Comparison of ENCODE assay signal across 24 mouse cellular contexts in genomic region chr2:68229872-68230271, GRCm38 (mm10).
DNase-seq lines count a peak whose midpoint lies in the region; ATAC-seq and TF ChIP-seq lines count a peak whose summit lies in the region.
"Had no signal": no experiment of that assay in that cellular context is flagged by ENCODE, and none has a peak within 500 bp of the region (broad histone marks: within the 10 kb centered on the region; RNA-seq: fewer than 3 reads in every experiment).

No protein-coding gene starts in this region.

- no peak overlapping the region for H3K27ac ChIP-seq in intestine, embryonic 14.5 days (ENCODE audit: low read depth)
- H3K27ac ChIP-seq in intestine, postnatal 0 days (ENCODE audit: low read depth, low read length), result no peak overlapping the region
- no peak overlapping the region for H3K27ac ChIP-seq in lung, embryonic 15.5 days
- H3K27ac ChIP-seq in intestine, embryonic 16.5 days (ENCODE audit: low read length), result no peak overlapping the region
- H3K27ac ChIP-seq in stomach, postnatal 0 days (replicated peaks), result no peak overlapping the region
- H3K27ac ChIP-seq in cerebellum, adult 2 months (ENCODE audit: insufficient read depth, low read length), result no peak overlapping the region
- H3K27ac ChIP-seq: embryonic facial prominence, embryonic 12.5 days; forebrain, embryonic 15.5 days; heart, embryonic 13.5 days; hindbrain, embryonic 12.5 days; macrophage; midbrain, embryonic 15.5 days had no signal

- H3K9ac ChIP-seq in intestine, embryonic 14.5 days (ENCODE audit: low read length), result no peak overlapping the region
- H3K9ac ChIP-seq in intestine, postnatal 0 days (ENCODE audit: low read depth, low read length), result no peak overlapping the region
- no peak overlapping the region for H3K9ac ChIP-seq in lung, embryonic 15.5 days
- no peak overlapping the region for H3K9ac ChIP-seq in intestine, embryonic 16.5 days (ENCODE audit: low read depth, low read length)
- no peak overlapping the region for H3K9ac ChIP-seq in stomach, postnatal 0 days (ENCODE audit: low read length)
- H3K9ac ChIP-seq: embryonic facial prominence, embryonic 12.5 days; forebrain, embryonic 15.5 days; heart, embryonic 13.5 days; hindbrain, embryonic 12.5 days; liver, postnatal 0 days; midbrain, embryonic 15.5 days had no signal

- TF ChIP-seq CTCF in intestine, postnatal 0 days (IDR thresholded peaks at IDR 0.05; ENCODE audit: low read depth), result no peak
- TF ChIP-seq CTCF in stomach, postnatal 0 days (IDR thresholded peaks at IDR 0.05; ENCODE audit: low read depth), result no peak
- no peak for TF ChIP-seq CTCF in cerebellum, adult 2 months (IDR thresholded peaks at IDR 0.05; ENCODE audit: borderline replicate concordance, insufficient read depth, low read depth, low read length)

- no peaks in the 10 kb centered on the region for H3K27me3 ChIP-seq in intestine, embryonic 14.5 days (replicated peaks; ENCODE audit: control insufficient read depth, insufficient read depth, low read length)
- no peaks in the 10 kb centered on the region for H3K27me3 ChIP-seq in intestine, postnatal 0 days (replicated peaks; ENCODE audit: control insufficient read depth, insufficient read depth, low read length)
- no peaks in the 10 kb centered on the region for H3K27me3 ChIP-seq in lung, embryonic 15.5 days
- H3K27me3 ChIP-seq in intestine, embryonic 16.5 days (replicated peaks; ENCODE audit: control insufficient read depth, insufficient read depth, low read length), result no peaks in the 10 kb centered on the region
- H3K27me3 ChIP-seq in stomach, postnatal 0 days (ENCODE audit: control insufficient read depth, insufficient read depth, low read length), result no peaks in the 10 kb centered on the region
- H3K27me3 ChIP-seq in cerebellum, adult 2 months (ENCODE audit: control insufficient read depth, insufficient read depth, low read length), result no peaks in the 10 kb centered on the region
- H3K27me3 ChIP-seq: embryonic facial prominence, embryonic 12.5 days; forebrain, embryonic 15.5 days; heart, embryonic 13.5 days; hindbrain, embryonic 12.5 days; midbrain, embryonic 15.5 days had no signal

- no peaks in the 10 kb centered on the region for H3K4me1 ChIP-seq in intestine, embryonic 14.5 days (replicated peaks; ENCODE audit: control insufficient read depth, insufficient read depth, low read length)
- H3K4me1 ChIP-seq in intestine, postnatal 0 days (replicated peaks; ENCODE audit: control insufficient read depth, insufficient read depth, low read length), result no peaks in the 10 kb centered on the region
- H3K4me1 ChIP-seq in lung, embryonic 15.5 days, result peaks cover 6% of the 10 kb centered on the region; the same call in 1 of the 2 replicates
- H3K4me1 ChIP-seq in intestine, embryonic 16.5 days (ENCODE audit: control insufficient read depth, insufficient read depth, low read length), result no peaks in the 10 kb centered on the region
- H3K4me1 ChIP-seq in stomach, postnatal 0 days (replicated peaks; ENCODE audit: control insufficient read depth, insufficient read depth), result no peaks in the 10 kb centered on the region
- no peaks in the 10 kb centered on the region; the same call in 1 of the 2 replicates for H3K4me1 ChIP-seq in cerebellum, adult 2 months (ENCODE audit: control insufficient read depth, insufficient read depth, low read length)
- H3K4me1 ChIP-seq: embryonic facial prominence, embryonic 12.5 days; forebrain, embryonic 15.5 days; hindbrain, embryonic 12.5 days; midbrain, embryonic 15.5 days had no signal

- H3K4me3 ChIP-seq in intestine, embryonic 14.5 days (ENCODE audit: low read depth, low read length), result no peak overlapping the region
- H3K4me3 ChIP-seq in intestine, postnatal 0 days (ENCODE audit: low read depth, low read length), result no peak overlapping the region
- H3K4me3 ChIP-seq in lung, embryonic 15.5 days, result no peak overlapping the region
- no peak overlapping the region for H3K4me3 ChIP-seq in intestine, embryonic 16.5 days (ENCODE audit: low read length)
- no peak overlapping the region for H3K4me3 ChIP-seq in stomach, postnatal 0 days (ENCODE audit: low read depth, low read length)
- no peak overlapping the region for H3K4me3 ChIP-seq in cerebellum, adult 2 months (replicated peaks; ENCODE audit: insufficient read depth, low read depth, low read length)
- H3K4me3 ChIP-seq: embryonic facial prominence, embryonic 12.5 days; erythroblast, embryonic 14.5 days; forebrain, embryonic 15.5 days; heart, embryonic 13.5 days; hindbrain, embryonic 12.5 days; midbrain, embryonic 15.5 days had no signal

- 62% methylated on average over 2 of the region's 2 CpGs for WGBS in intestine, embryonic 14.5 days
- 54% methylated on average over 2 of the region's 2 CpGs for WGBS in intestine, postnatal 0 days
- WGBS in lung, embryonic 15.5 days, result 42% methylated on average over 2 of the region's 2 CpGs
- 57% methylated on average over 2 of the region's 2 CpGs for WGBS in intestine, embryonic 16.5 days
- WGBS in stomach, postnatal 0 days, result 61% methylated on average over 2 of the region's 2 CpGs
- 66% methylated on average over 2 of the region's 2 CpGs for WGBS in cerebellum, adult 2 months

- TF ChIP-seq POLR2A in cerebellum, adult 2 months (IDR thresholded peaks at IDR 0.05; ENCODE audit: borderline replicate concordance, insufficient read depth, low read length), result no peak

- H3K36me3 ChIP-seq in intestine, embryonic 14.5 days (ENCODE audit: control insufficient read depth, insufficient read depth, low read length), result no peaks in the 10 kb centered on the region
- H3K36me3 ChIP-seq in intestine, postnatal 0 days (ENCODE audit: control insufficient read depth, insufficient read depth), result no peaks in the 10 kb centered on the region
- H3K36me3 ChIP-seq in lung, embryonic 15.5 days, result no peaks in the 10 kb centered on the region
- no peaks in the 10 kb centered on the region for H3K36me3 ChIP-seq in intestine, embryonic 16.5 days (ENCODE audit: control insufficient read depth, insufficient read depth, low read length)
- no peaks in the 10 kb centered on the region for H3K36me3 ChIP-seq in stomach, postnatal 0 days (ENCODE audit: control insufficient read depth, insufficient read depth, low read length)
- H3K36me3 ChIP-seq: embryonic facial prominence, embryonic 12.5 days; forebrain, embryonic 15.5 days; hindbrain, embryonic 12.5 days; midbrain, embryonic 15.5 days had no signal

- no peak overlapping the region for H3K4me2 ChIP-seq in intestine, embryonic 14.5 days (ENCODE audit: low read length)
- no peak overlapping the region for H3K4me2 ChIP-seq in intestine, postnatal 0 days (replicated peaks; ENCODE audit: low read depth)
- no peak overlapping the region for H3K4me2 ChIP-seq in lung, embryonic 15.5 days
- no peak overlapping the region for H3K4me2 ChIP-seq in intestine, embryonic 16.5 days (ENCODE audit: low read depth, low read length)
- no peak overlapping the region for H3K4me2 ChIP-seq in stomach, postnatal 0 days (replicated peaks; ENCODE audit: low read depth)
- H3K4me2 ChIP-seq: embryonic facial prominence, embryonic 12.5 days; forebrain, embryonic 15.5 days; heart, embryonic 13.5 days; hindbrain, embryonic 12.5 days; midbrain, embryonic 15.5 days had no signal

- no peak for TF ChIP-seq EP300 in stomach, postnatal 0 days (optimal IDR thresholded peaks at IDR 0.05)

- peak; percentile 48 for DNase-seq in intestine, embryonic 14.5 days (ENCODE audit: low spot score)
- no peak for DNase-seq in lung, adult 18-20 months
- DNase-seq in stomach, postnatal 0 days (ENCODE audit: low spot score), result no peak
- no peak for DNase-seq in cerebellum, adult 2 months
- DNase-seq: adrenal gland, adult 8-10 months; B cell, adult 2 months; cerebellum, adult 11-12 months; cerebellum, postnatal 14 days; gastrocnemius, postnatal 10 days; kidney, adult 9 months; kidney, postnatal 36 days; liver, postnatal 0 days; thymus, postnatal 14 days had no signal

- no peak for ATAC-seq in intestine, embryonic 14.5 days (replicated peaks; ENCODE audit: low FRiP score, low TSS enrichment, low read depth)
- ATAC-seq in intestine, postnatal 0 days, result no peak
- peak; percentile 70; the same call in 1 of the 2 replicates for ATAC-seq in lung, embryonic 15.5 days (ENCODE audit: borderline replicate concordance, extremely low read depth, low FRiP score, low TSS enrichment)
- ATAC-seq in intestine, embryonic 16.5 days, result peak; percentile 36
- ATAC-seq in stomach, postnatal 0 days (ENCODE audit: low FRiP score, low TSS enrichment), result peak; percentile 18; the same call in 1 of the 2 replicates
- ATAC-seq: activated CD4-positive, CD25-positive, alpha-beta regulatory T cell, adult 4 months; forebrain, embryonic 15.5 days; liver, postnatal 0 days; midbrain, embryonic 15.5 days had no signal

- no peaks in the 10 kb centered on the region for H3K9me3 ChIP-seq in intestine, embryonic 14.5 days (ENCODE audit: control insufficient read depth, low read length)
- H3K9me3 ChIP-seq in intestine, postnatal 0 days (ENCODE audit: control insufficient read depth), result no peaks in the 10 kb centered on the region
- H3K9me3 ChIP-seq in lung, embryonic 15.5 days, result no peaks in the 10 kb centered on the region
- no peaks in the 10 kb centered on the region for H3K9me3 ChIP-seq in intestine, embryonic 16.5 days (ENCODE audit: control insufficient read depth, low read length)
- no peaks in the 10 kb centered on the region for H3K9me3 ChIP-seq in stomach, postnatal 0 days (ENCODE audit: control insufficient read depth, low read length)
- H3K9me3 ChIP-seq: embryonic facial prominence, embryonic 12.5 days; forebrain, embryonic 15.5 days; heart, embryonic 13.5 days; hindbrain, embryonic 12.5 days; midbrain, embryonic 15.5 days had no signal

Comparison
In these comparisons a context has a peak if more than half of its experiments do, and no peak if none do; other contexts are left out.
1. ATAC-seq: peak in lung, embryonic 15.5 days (single experiment), intestine, embryonic 16.5 days (single experiment) and stomach, postnatal 0 days (single experiment); none in intestine, embryonic 14.5 days (single experiment) and intestine, postnatal 0 days (single experiment).